Mouse (Mus musculus) cerebellum, adult 8-10 months (tissue): ENCODE results near the gene Tank.

Source experiments
- DNase-seq: peaks from one replicate; pipeline ENCODE4 v3.0.0; 2022

Tank gene

GRCm38 (mm10) chr2:61656421-61657411 is 78.3 kb downstream of the Tank start:
- DNase-seq, result peak; percentile 77

DNA sequence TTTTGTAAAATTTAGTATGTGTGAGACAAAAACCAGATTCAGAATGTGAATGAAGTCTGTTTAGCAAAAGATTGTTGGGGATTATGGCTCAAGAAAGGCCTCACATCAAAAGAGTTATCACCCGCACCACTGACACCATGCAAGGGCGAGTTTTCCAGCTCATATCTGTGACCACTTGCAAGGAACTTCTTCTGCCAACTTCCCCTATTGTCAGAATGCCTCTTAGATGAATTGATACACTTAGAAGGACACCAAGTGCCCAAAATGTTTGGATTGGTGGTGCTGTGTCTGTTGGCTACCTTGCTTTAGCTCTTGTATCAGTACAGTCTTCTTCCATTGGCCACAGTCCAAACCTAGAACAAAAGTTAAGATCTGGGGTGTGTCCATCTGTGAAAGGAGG is 80.9 kb downstream of the Tank start:
- DNase-seq, result no peak

DNA sequence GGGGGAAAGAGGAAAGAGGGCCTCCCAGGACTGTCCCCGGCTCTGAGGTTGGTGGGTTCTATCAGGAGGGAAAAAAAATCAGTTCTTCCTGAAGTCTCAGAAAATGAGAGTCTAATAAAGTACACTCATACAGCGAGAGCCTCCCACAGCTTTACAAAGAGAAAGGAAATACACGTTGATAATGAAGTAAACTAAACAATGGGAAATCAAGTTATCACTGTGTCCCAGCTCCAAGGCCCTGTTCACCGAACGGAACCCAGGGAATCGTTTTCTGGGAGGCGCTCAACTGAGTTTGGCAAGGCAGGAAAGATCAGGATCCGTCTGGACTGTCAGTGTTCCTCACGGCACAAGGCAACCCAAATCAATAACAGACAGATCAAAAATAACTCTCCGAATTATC is 84.4 kb downstream of the Tank start:
- no peak for DNase-seq

- DNase-seq, result no peak
These were observed 85.3 kb downstream of the Tank start for GRCm38 (mm10) chr2:61663573-61664241.

DNA sequence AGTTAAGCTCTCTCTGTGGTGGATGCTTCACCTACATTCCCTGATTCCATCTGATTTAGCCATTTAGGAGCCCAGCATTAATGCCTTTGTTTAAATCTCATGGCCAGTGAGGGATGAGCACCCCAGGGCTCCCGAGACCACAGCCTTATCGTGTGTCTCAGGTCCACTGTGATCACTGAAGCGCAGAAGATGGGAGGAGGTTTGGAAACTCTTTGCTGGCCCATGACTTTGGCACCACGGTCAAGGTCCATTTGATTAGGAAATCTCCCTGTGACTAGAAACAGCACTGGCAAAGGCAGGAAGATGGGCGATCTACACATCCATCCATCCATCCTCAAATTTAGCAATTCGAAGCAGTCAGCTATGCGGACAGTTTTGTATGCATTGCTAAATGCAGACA is 89.0 kb downstream of the Tank start:
- no peak for DNase-seq

GRCm38 (mm10) chr2:61668260-61668659 is 89.9 kb downstream of the Tank start:
- peak; percentile 56 for DNase-seq

- DNase-seq, result no peak
These were observed 96.2 kb downstream of the Tank start for GRCm38 (mm10) chr2:61674555-61674954.

DNA sequence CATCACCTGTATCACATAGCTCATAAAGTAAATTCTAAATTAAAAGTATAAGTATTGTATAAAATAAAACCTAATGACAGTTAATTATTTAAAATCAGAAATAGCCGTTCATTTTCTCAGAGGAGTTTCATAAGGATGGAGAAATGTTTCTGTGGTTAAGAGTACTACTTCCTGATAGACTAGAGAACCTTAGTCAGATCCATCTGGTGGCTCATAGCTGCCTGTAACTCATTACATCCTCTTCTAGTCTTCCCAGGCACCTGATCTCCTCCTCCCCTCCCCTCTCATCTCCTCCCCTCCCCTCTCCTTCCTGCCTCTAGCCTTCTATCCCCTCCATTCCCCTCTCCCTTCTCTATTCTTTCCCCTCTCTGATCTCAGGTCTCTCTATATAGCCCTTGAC is 103.2 kb downstream of the Tank start:
- no peak for DNase-seq

GRCm38 (mm10) chr2:61686533-61686932 is 108.1 kb downstream of the Tank start:
- no peak for DNase-seq

DNA sequence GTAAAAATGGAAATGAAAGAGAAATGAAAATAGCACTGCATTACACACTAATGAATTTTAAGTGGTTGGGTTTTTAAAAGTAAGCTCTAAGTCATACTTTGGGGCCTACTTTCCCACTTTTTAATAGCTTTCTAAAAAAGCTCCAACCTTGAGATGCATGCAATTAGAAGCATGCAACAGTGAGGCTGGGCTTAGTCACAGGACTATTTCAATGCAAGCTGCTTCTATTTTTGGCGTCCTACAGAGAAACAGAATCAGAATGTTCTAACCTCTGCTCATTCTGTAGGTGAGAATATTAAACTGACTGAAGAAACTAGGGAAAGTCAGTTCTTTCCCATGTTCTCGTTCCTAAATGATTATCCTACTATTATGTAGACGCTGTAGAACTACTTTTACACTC is 110.7 kb downstream of the Tank start:
- DNase-seq, result no peak
